Mouse (Mus musculus) kidney, embryonic 14.5 days (tissue): ENCODE data around the gene Siva1. TPM values are rescaled to one million over a fixed set of nuclear protein-coding genes. Genes with fewer than 3 reads are reported as not detected.
A peak's percentile ranks its signal among the peaks of the same experiment; 100 is the strongest.

Experiments
- ATAC-seq: fragments of 200-750 bp; cut with Nextera tagmentation; 2 replicates; pipeline ENCODE4 v1.8.0; 2017; ENCODE audit warnings: moderate number of reproducible peaks, mild to moderate bottlenecking, moderate TSS enrichment, moderate library complexity; ENCODE audit not compliant: low FRiP score, low TSS enrichment
- H3K27ac ChIP-seq: fragments of 300-500 bp; sonication (generic); 2 replicates; pipeline ENCODE4 v1.5.1; 2014; ENCODE audit warnings: low read depth, mild to moderate bottlenecking, low read length, moderate library complexity, mixed read lengths
- H3K27me3 ChIP-seq: fragments of 300-500 bp; sonication (generic); 2 replicates; pipeline ENCODE4 v1.6.1; 2014; ENCODE audit warnings: mild to moderate bottlenecking, low read length; ENCODE audit not compliant: control insufficient read depth, insufficient read depth
- H3K36me3 ChIP-seq: fragments of 300-500 bp; sonication (generic); 2 replicates; pipeline ENCODE4 v1.6.1; 2014; ENCODE audit warnings: low read length, mixed read lengths; ENCODE audit not compliant: control insufficient read depth, insufficient read depth
- H3K4me1 ChIP-seq: fragments of 300-500 bp; sonication (generic); 2 replicates; pipeline ENCODE4 v1.6.1; 2014; ENCODE audit warnings: low read length, mixed read lengths; ENCODE audit not compliant: control insufficient read depth, insufficient read depth
- H3K4me2 ChIP-seq: fragments of 300-500 bp; sonication (generic); replicated peaks from 2 replicates; pipeline ENCODE4 v1.6.1; 2014; ENCODE audit warnings: low read depth, mild to moderate bottlenecking, low read length
- H3K4me3 ChIP-seq: fragments of 300-500 bp; sonication (generic); 2 replicates; pipeline ENCODE4 v1.5.1; 2014; ENCODE audit warnings: mild to moderate bottlenecking, low read length
- H3K9ac ChIP-seq: fragments of 300-500 bp; sonication (generic); 2 replicates; pipeline ENCODE4 v1.6.1; 2014; ENCODE audit warnings: low read depth, mild to moderate bottlenecking, low read length, moderate library complexity
- H3K9me3 ChIP-seq: fragments of 300-500 bp; sonication (generic); 2 replicates; pipeline ENCODE4 v1.6.1; 2016; ENCODE audit warnings: low read length; ENCODE audit not compliant: control insufficient read depth
- WGBS: fragments of 180-500 bp; shearing (Covaris S2); extraction: QIAGEN DNeasy Blood & Tissue Kit; methylation state at CpG from one replicate; pipeline ENCODE4 v1.1.7; 2014; 5-methylcytosine and 5-hydroxymethylcytosine counted together
- polyA plus RNA-seq: library from polyadenylated mRNA; unstranded; fragments of >200 nt; fragmentation: Nextera tagmentation; extraction: Ambion mirVana; gene quantifications from 2 replicates; pipeline ENCODE4 v1.2.1, GENCODE M21; 2014

Siva1 gene
- polyA plus RNA-seq, 1 experiment from 2014 or later = 314 TPM

DNA sequence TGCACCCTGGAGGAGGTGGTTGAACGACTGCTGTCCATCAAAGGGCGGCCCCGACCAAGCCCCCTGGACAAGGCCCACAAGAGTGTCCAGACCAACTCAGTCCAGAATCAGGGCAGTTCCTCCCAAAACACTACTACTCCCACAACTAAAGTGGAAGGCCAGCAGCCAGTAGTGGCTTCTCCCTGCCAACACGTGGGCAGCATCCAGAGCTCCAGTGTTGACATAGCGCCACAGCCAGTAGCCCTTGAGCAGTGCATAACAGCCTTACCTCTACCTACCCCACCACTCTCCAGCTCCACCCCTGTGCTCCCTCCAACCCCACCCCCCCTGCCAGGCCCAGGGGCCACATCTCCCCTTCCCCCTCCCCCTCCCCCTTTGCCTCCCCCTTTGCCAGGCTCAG, 40.5 kb upstream of the Siva1 start:
- H3K36me3 ChIP-seq = peaks cover 8% of the 10 kb centered on the region; the same call in 1 of the 2 replicates
- 81% methylated on average over 5 of the region's 5 CpGs for WGBS
- no peak for ATAC-seq
- no peaks in the 10 kb centered on the region for H3K4me1 ChIP-seq
- no peak overlapping the region for H3K4me2 ChIP-seq
- no peak overlapping the region for H3K4me3 ChIP-seq
- H3K27ac ChIP-seq = no peak overlapping the region
- H3K27me3 ChIP-seq = no peaks in the 10 kb centered on the region
- H3K9me3 ChIP-seq = no peaks in the 10 kb centered on the region
- H3K9ac ChIP-seq = no peak overlapping the region

DNA sequence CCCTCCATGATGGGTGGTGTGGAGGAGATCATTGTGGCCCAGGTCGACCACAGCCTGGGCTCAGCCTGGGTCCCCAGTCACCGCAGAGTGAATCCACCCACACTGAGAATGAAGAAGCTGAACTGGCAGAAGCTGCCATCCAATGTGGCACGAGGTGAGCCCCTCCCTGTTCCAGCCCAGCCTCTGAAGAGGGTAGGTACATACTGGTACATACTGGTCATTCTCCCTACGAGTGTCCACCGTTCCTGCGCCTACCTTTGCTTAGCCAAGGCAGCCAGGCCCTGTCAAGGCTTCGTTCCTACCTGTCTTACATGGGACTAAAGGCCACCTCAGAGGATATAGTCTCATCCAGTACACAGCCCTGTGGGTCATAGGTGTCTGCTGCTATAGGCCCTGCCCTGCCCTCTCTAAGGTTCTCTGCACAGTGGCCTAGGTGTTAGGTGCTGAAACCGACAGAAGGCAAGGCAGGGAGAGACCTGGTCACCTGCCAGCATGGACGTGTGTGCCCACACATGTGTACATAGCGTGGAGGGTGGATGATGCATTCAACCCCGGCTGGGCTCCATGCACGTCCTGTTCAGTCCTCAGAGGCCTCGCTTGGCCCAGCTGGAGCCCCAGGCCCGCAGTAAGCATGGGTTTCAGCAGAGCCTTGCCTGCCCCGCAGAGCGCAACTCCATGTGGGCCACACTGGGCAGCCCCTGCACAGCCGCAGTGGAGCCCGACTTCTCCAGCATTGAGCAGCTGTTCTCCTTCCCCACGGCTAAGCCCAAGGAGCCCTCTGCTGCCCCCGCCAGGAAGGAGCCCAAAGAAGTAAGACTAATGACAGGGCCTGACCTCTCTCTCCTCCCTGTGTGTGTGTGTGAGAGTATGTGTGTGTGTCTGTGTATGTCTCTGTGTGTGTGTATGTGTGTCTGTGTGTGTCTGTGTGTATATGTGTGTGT, 39.5 kb upstream of the Siva1 start:
- H3K36me3 ChIP-seq = peaks cover 12% of the 10 kb centered on the region; the same call in 1 of the 2 replicates
- no peaks in the 10 kb centered on the region for H3K27me3 ChIP-seq
- H3K27ac ChIP-seq = no peak overlapping the region
- H3K4me3 ChIP-seq = no peak overlapping the region
- no peaks in the 10 kb centered on the region for H3K4me1 ChIP-seq
- WGBS = 62% methylated on average over 20 of the region's 20 CpGs
- H3K9me3 ChIP-seq = no peaks in the 10 kb centered on the region
- no peak overlapping the region for H3K4me2 ChIP-seq
- no peak overlapping the region for H3K9ac ChIP-seq
- peak; percentile 67 for ATAC-seq

DNA sequence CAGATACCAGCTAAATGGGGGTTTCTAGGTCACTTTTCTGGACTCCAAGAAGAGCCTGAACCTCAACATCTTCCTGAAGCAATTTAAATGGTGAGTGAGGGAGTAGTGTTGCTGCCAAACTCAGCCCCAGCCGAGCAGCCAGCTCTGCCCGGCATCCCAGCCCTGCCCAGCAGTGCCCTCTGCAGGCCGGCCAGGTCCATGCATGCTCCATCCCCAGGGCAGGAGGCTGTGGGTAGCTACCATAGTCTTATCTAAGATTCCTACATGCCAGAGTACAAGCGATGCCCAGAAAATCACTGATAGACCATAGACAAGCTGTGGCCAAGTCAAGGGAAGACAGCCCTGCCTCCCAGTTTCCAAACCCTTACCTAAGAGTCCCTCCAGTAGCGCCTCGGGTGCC, 38.7 kb upstream of the Siva1 start:
- Histone ChIP-seq H3K4me3 (no peak overlapping the region), H3K9me3 (no peaks in the 10 kb centered on the region), H3K9ac (peak overlapping the region; percentile 2; the same call in 1 of the 2 replicates), H3K27me3 (no peaks in the 10 kb centered on the region), H3K27ac (no peak overlapping the region), H3K4me1 (no peaks in the 10 kb centered on the region), H3K4me2 (no peak overlapping the region), H3K36me3 (peaks cover 9% of the 10 kb centered on the region; the same call in 1 of the 2 replicates)
- 50% methylated on average over 6 of the region's 6 CpGs for WGBS
- ATAC-seq = peak; percentile 64

DNA sequence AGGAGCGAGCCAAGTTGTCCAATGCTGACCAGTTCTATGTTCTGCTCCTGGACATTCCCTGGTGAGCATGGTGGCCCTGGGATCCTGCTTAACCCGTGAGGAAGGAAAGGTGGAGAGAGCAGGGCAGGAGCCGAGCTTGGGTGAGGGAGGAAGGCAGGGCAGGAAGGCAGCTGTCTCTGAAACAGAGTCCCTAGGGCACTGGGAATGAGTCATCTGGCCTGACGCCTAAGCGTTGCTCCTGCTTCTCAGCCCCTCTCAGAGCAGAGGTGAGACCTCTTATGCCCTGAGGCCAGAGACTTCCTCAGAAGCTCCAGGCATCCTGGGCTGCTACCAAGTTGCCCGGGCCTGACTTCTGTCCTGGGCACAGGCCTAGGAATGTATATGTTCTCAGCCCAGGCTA, 37.5 kb upstream of the Siva1 start:
- ATAC-seq = no peak
- H3K9ac ChIP-seq = no peak overlapping the region
- H3K4me1 ChIP-seq = no peaks in the 10 kb centered on the region
- peaks cover 13% of the 10 kb centered on the region; the same call in 1 of the 2 replicates for H3K36me3 ChIP-seq
- H3K9me3 ChIP-seq = no peaks in the 10 kb centered on the region
- WGBS = 73% methylated on average over 6 of the region's 6 CpGs
- no peak overlapping the region for H3K4me3 ChIP-seq
- no peaks in the 10 kb centered on the region for H3K27me3 ChIP-seq
- H3K4me2 ChIP-seq = no peak overlapping the region
- H3K27ac ChIP-seq = no peak overlapping the region

DNA sequence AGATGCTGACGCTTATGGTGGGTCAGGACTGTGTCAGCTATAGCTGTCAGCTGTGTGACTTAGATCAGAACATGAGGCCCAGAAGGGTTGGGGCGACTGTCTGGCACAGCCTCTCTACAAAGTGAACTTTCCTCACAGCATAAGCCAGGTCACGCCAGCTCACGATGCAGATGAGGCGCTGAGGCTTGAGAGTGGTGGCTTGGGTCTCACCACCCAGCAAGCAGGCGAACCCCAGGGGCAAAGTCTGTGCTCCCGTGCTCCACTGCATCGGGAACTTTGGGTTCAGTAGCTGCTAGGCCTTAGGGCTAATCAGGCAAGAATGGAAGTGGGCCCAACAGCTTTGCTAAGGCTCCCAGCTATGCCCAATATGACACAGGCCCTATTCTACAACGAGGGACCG, 35.4 kb upstream of the Siva1 start:
- Histone ChIP-seq H3K4me1 (no peaks in the 10 kb centered on the region), H3K27ac (no peak overlapping the region), H3K36me3 (peaks cover 13% of the 10 kb centered on the region; the same call in 1 of the 2 replicates), H3K4me3 (no peak overlapping the region), H3K9me3 (no peaks in the 10 kb centered on the region), H3K4me2 (no peak overlapping the region), H3K9ac (no peak overlapping the region), H3K27me3 (no peaks in the 10 kb centered on the region)
- ATAC-seq = no peak
- 84% methylated on average over 10 of the region's 10 CpGs for WGBS

DNA sequence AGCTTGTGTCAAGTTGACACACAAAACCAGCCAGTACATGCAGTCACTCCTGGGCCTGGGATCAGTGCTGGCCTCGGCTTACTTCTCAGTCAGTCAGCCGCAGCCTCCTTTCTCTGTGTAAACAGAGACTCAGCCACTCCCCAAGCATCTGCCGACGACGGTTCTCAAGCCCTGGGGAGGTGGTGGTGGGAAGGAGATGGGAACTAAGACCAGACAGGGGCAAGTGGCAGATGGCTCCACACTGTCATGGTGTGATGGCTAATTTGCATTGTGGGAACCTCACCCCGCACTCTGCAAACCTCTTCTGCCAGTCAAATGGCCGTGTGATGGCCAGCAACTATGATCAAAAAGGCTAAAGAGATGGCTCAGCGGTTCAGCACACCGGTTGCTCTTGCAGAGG, 27.8 kb upstream of the Siva1 start:
- H3K27ac ChIP-seq = no peak overlapping the region
- H3K4me2 ChIP-seq = no peak overlapping the region
- H3K9ac ChIP-seq = no peak overlapping the region
- peaks cover 4% of the 10 kb centered on the region; the same call in 1 of the 2 replicates for H3K27me3 ChIP-seq
- peaks cover 24% of the 10 kb centered on the region for H3K4me1 ChIP-seq
- no peak overlapping the region for H3K4me3 ChIP-seq
- no peaks in the 10 kb centered on the region for H3K9me3 ChIP-seq
- no peak for ATAC-seq
- no peaks in the 10 kb centered on the region; the same call in 1 of the 2 replicates for H3K36me3 ChIP-seq
- WGBS = 55% methylated on average over 9 of the region's 9 CpGs

DNA sequence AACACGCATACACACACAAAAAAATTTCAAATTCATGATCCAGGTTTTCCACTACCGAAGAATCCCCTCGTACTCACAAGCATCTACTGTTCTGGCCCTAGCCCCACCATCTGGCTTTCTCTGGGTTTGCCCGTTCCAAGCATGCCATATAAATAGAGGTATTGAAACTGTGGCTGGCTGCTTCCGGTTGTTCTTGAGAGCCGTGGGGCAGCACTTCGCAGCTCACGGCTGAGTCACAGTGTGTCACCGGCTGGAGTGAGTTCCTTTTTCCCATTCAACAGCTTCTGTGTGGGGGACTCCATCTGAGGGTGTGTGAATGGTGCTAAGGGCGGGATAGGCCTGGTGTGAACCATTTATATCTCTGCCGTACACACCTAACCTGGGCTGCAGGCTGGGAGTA, 27.3 kb upstream of the Siva1 start:
- Histone ChIP-seq H3K4me2 (no peak overlapping the region), H3K27me3 (peaks cover 4% of the 10 kb centered on the region; the same call in 1 of the 2 replicates), H3K9me3 (no peaks in the 10 kb centered on the region), H3K9ac (no peak overlapping the region), H3K4me3 (no peak overlapping the region), H3K4me1 (peaks cover 24% of the 10 kb centered on the region), H3K36me3 (no peaks in the 10 kb centered on the region; the same call in 1 of the 2 replicates), H3K27ac (no peak overlapping the region)
- ATAC-seq = no peak
- 90% methylated on average over 11 of the region's 11 CpGs for WGBS

DNA sequence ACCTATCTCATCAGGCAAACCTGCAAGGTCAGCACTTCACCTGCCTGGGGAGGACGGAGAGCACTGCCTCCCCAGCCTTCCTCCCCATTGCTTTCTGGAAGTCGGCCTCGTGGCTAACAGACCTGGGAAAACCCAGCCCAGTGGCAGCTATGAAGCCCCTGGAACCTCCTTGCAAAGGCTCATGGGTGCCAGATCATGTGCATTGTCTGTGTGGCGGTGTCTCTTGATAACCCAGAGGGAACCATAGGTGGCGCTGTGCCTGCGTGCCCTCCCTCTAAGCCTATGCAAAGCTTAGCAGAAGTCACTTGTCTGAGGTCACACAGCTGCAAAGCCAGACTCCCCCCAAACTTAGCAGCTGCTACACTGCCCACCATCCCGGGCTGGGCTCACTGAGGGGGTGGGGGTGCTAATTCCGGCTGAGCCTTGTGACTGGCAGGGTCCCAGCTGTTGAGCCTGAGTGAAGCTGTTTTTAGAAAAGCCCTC, 26.5 kb upstream of the Siva1 start:
- Histone ChIP-seq H3K4me3 (no peak overlapping the region), H3K9me3 (no peaks in the 10 kb centered on the region), H3K4me2 (no peak overlapping the region), H3K9ac (no peak overlapping the region), H3K27ac (no peak overlapping the region), H3K4me1 (peaks cover 24% of the 10 kb centered on the region), H3K36me3 (no peaks in the 10 kb centered on the region), H3K27me3 (peaks cover 4% of the 10 kb centered on the region; the same call in 1 of the 2 replicates)
- ATAC-seq = peak; percentile 54
- WGBS = 20% methylated on average over 8 of the region's 8 CpGs
